ENCODE assay signal across 9 mouse cellular contexts in the genomic region with DNA sequence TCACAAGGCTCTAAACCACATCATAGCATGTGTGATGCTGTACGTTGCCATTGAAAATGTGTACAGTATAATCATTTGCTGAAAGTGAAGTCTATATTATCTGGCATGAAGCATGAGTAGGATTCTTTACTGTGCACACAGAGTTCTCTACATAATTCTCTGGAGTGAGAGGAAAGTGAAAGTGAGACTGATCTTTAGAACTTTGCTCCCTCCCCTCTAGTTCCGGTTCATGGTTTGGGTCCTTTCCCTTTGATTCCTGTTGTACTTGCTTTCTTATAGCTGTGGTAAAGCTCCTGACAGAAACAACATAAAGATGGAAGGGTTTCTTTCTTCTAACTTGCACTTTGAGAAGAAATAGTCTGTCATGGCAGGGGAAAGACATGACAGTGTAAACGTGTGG.
"Had no signal": no experiment of that assay in that cellular context is flagged by ENCODE, and none has a peak within 500 bp of the region (broad histone marks: within the 10 kb centered on the region; RNA-seq: fewer than 3 reads in every experiment).

No protein-coding gene starts in this region.

- H3K27me3 ChIP-seq: limb, embryonic 15.5 days; liver, embryonic 13.5 days; midbrain, embryonic 12.5 days; neural tube, embryonic 13.5 days had no signal

- H3K27ac ChIP-seq: limb, embryonic 15.5 days; liver, embryonic 13.5 days; midbrain, embryonic 12.5 days; neural tube, embryonic 13.5 days had no signal

- H3K4me1 ChIP-seq: limb, embryonic 15.5 days; liver, embryonic 13.5 days; midbrain, embryonic 12.5 days; neural tube, embryonic 13.5 days had no signal

- H3K36me3 ChIP-seq: limb, embryonic 15.5 days; liver, embryonic 13.5 days; midbrain, embryonic 12.5 days; neural tube, embryonic 13.5 days had no signal

- DNase-seq: kidney, adult 8-10 months; liver, embryonic 13.5 days; lung, adult 18-20 months; retina, postnatal 1 day; thymus, postnatal 36 days had no signal

- ATAC-seq: midbrain, embryonic 16.5 days had no signal

- H3K4me2 ChIP-seq: limb, embryonic 15.5 days; liver, embryonic 13.5 days; midbrain, embryonic 12.5 days; neural tube, embryonic 13.5 days had no signal

- H3K4me3 ChIP-seq: limb, embryonic 15.5 days; liver, embryonic 13.5 days; midbrain, embryonic 12.5 days; neural tube, embryonic 13.5 days had no signal

- H3K9ac ChIP-seq: limb, embryonic 15.5 days; liver, embryonic 13.5 days; midbrain, embryonic 12.5 days; neural tube, embryonic 13.5 days had no signal

- H3K9me3 ChIP-seq: limb, embryonic 15.5 days; liver, embryonic 13.5 days; midbrain, embryonic 12.5 days had no signal
